Mouse (Mus musculus): ENCODE data around the gene Dctn2.

- TF ChIP-seq CTCF (IDR thresholded peaks at IDR 0.05; ENCODE audit: borderline replicate concordance, insufficient read depth, low read length) (no peak), POLR2A (IDR thresholded peaks at IDR 0.05; ENCODE audit: low read depth, low read length) (no peak; the same call in none of the 2 replicates)
Measured at GRCm38 (mm10) chr10:127287271-127287935, 21.2 kb downstream of the Dctn2 start.
